Mouse (Mus musculus) E14TG2a.4 (cell line): ENCODE data around the gene Zfp119a.
"Not testable (repeated sequence)": the region's sequence is repeated elsewhere in the genome, so short reads cannot be mapped to it uniquely, and the experiment has no call there.

Experiments
- CTCF ChIP-seq: conservative IDR thresholded peaks from 2 replicates; pipeline ENCODE4 v1.5.1; 2014; ENCODE audit warnings: low read length
- NANOG ChIP-seq: IDR thresholded peaks from 2 replicates; pipeline ENCODE4 v1.6.1; 2014; ENCODE audit warnings: borderline replicate concordance, low read length, mixed read lengths
- POU5F1 ChIP-seq: IDR thresholded peaks from 2 replicates; pipeline ENCODE4 v1.6.1; 2014; ENCODE audit warnings: low read length, borderline replicate concordance

GRCm38 (mm10) chr17:55878636-55879369 is at the start of gene Zfp119a:
- TF ChIP-seq CTCF, POU5F1, NANOG: not testable (repeated sequence)
